Mouse (Mus musculus) lung, embryonic 14.5 days (tissue): ENCODE data around the gene Mtmr4. TPM values are rescaled to one million over a fixed set of nuclear protein-coding genes. Genes with fewer than 3 reads are reported as not detected.

Experiments
- ATAC-seq: fragments of 200-750 bp; cut with Nextera tagmentation; 2 replicates; pipeline ENCODE4 v1.8.0; 2017; ENCODE audit warnings: mild to moderate bottlenecking, moderate TSS enrichment, moderate library complexity; ENCODE audit not compliant: insufficient read depth
- DNase-seq: peaks from one replicate; pipeline ENCODE4 v3.0.0-alpha.2; 2015
- H3K27ac ChIP-seq: fragments of 300-500 bp; sonication (generic); 2 replicates; pipeline ENCODE4 v1.5.1; 2014; ENCODE audit warnings: low read depth, mild to moderate bottlenecking, moderate library complexity
- H3K27me3 ChIP-seq: fragments of 300-500 bp; sonication (generic); 2 replicates; pipeline ENCODE4 v1.6.1; 2014; ENCODE audit warnings: low read length, control low read depth; ENCODE audit not compliant: insufficient read depth
- H3K36me3 ChIP-seq: fragments of 300-500 bp; sonication (generic); 2 replicates; pipeline ENCODE4 v1.6.1; 2014; ENCODE audit warnings: control low read depth; ENCODE audit not compliant: insufficient read depth
- H3K4me1 ChIP-seq: fragments of 300-500 bp; sonication (generic); 2 replicates; pipeline ENCODE4 v1.6.1; 2014; ENCODE audit warnings: antibody characterized with exemption, control low read depth; ENCODE audit not compliant: insufficient read depth
- H3K4me2 ChIP-seq: fragments of 300-500 bp; sonication (generic); 2 replicates; pipeline ENCODE4 v1.6.1; 2014; ENCODE audit warnings: mild to moderate bottlenecking
- H3K4me3 ChIP-seq: fragments of 300-500 bp; sonication (generic); 2 replicates; pipeline ENCODE4 v1.5.1; 2014; ENCODE audit warnings: low read depth, low read length
- H3K9ac ChIP-seq: fragments of 300-500 bp; sonication (generic); 2 replicates; pipeline ENCODE4 v1.6.1; 2014
- H3K9me3 ChIP-seq: fragments of 300-500 bp; sonication (generic); 2 replicates; pipeline ENCODE4 v1.6.1; 2016; ENCODE audit warnings: low read depth, low read length, control low read depth
- CTCF ChIP-seq: IDR thresholded peaks from 2 replicates; pipeline ENCODE4 v1.5.1; 2016; ENCODE audit warnings: antibody characterized with exemption, low read depth
- WGBS: fragments of 180-500 bp; shearing (Covaris S2); extraction: QIAGEN DNeasy Blood & Tissue Kit; methylation state at CpG from one replicate; pipeline ENCODE4 v1.1.7; 2014; 5-methylcytosine and 5-hydroxymethylcytosine counted together
- polyA plus RNA-seq: library from polyadenylated mRNA; unstranded; fragments of >200 nt; fragmentation: Nextera tagmentation; extraction: Ambion mirVana; gene quantifications from 2 replicates; pipeline ENCODE4 v1.2.1, GENCODE M21; 2014

Gene Mtmr4
- polyA plus RNA-seq, 1 experiment from 2014 or later, result 41.2 TPM

DNA sequence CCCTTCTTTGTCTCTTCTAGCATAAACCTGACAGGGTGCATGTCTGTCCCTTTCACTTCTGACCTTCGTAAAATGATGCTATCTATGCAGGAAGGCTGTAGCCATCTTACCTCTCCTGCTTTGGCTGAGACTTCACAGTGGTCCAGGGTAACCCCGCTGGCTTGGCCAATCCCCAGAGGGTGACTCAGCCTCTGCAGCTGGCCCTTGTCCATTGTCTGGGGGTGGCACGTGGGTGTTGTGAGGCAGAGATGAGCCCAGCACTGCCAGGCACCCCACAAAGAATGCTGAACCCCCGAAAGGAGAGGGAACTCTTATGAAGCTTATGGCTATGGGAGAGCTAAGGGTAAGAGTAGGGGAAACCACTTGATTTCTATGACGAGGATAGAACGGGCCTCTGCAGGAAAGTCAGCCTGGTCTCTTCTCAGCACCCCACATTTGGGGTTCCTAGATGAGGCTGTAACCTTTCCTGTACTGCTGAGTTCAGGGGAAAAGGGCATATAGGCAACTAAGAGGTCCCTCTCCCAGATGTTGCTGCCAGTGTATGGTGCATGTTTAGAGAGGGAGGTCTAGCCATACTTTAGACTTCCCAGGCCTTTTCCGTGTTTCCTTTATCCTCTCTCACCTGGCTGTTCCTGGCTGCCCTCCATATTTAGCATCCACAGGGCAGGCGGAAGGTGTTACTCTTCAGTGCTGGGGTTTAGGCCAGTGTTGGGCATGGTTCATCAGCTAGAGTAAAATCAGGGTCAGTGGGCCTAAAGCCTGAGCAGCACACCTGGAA, 9.8 kb upstream of the Mtmr4 start:
- H3K4me2 ChIP-seq, result no peak overlapping the region
- no peak overlapping the region for H3K27ac ChIP-seq
- H3K36me3 ChIP-seq, result no peaks in the 10 kb centered on the region
- H3K27me3 ChIP-seq, result no peaks in the 10 kb centered on the region
- TF ChIP-seq CTCF, result no peak
- 80% methylated on average over 8 of the region's 8 CpGs for WGBS
- H3K9me3 ChIP-seq, result no peaks in the 10 kb centered on the region
- DNase-seq (no peak), ATAC-seq (no peak)
- H3K4me1 ChIP-seq, result peaks cover 15% of the 10 kb centered on the region
- H3K4me3 ChIP-seq, result no peak overlapping the region
- no peak overlapping the region for H3K9ac ChIP-seq

- Histone ChIP-seq H3K27me3 (no peaks in the 10 kb centered on the region), H3K4me2 (no peak overlapping the region), H3K9ac (no peak overlapping the region), H3K36me3 (no peaks in the 10 kb centered on the region), H3K4me3 (no peak overlapping the region), H3K9me3 (no peaks in the 10 kb centered on the region), H3K4me1 (peaks cover 7% of the 10 kb centered on the region; the same call in 1 of the 2 replicates), H3K27ac (no peak overlapping the region)
- TF ChIP-seq CTCF, result peak; percentile 7; the same call in 1 of the 2 replicates
- no peak for ATAC-seq
- WGBS, result 73% methylated on average over 6 of the region's 6 CpGs
- no peak for DNase-seq
Measured at GRCm38 (mm10) chr11:87583291-87584034, 8.5 kb upstream of the Mtmr4 start.

- H3K4me2 ChIP-seq, result no peak overlapping the region
- TF ChIP-seq CTCF, result no peak
- H3K4me1 ChIP-seq, result peaks cover 14% of the 10 kb centered on the region; the same call in 1 of the 2 replicates
- ATAC-seq (peak; percentile 29; the same call in 1 of the 2 replicates), DNase-seq (peak; percentile 80)
- no peaks in the 10 kb centered on the region for H3K36me3 ChIP-seq
- H3K27me3 ChIP-seq, result no peaks in the 10 kb centered on the region
- peak overlapping the region; percentile 77 for H3K27ac ChIP-seq
- no peaks in the 10 kb centered on the region for H3K9me3 ChIP-seq
- H3K4me3 ChIP-seq, result no peak overlapping the region
- no peak overlapping the region for H3K9ac ChIP-seq
- 62% methylated on average over 10 of the region's 10 CpGs for WGBS
Measured at GRCm38 (mm10) chr11:87584711-87585505, 7.1 kb upstream of the Mtmr4 start.

DNA sequence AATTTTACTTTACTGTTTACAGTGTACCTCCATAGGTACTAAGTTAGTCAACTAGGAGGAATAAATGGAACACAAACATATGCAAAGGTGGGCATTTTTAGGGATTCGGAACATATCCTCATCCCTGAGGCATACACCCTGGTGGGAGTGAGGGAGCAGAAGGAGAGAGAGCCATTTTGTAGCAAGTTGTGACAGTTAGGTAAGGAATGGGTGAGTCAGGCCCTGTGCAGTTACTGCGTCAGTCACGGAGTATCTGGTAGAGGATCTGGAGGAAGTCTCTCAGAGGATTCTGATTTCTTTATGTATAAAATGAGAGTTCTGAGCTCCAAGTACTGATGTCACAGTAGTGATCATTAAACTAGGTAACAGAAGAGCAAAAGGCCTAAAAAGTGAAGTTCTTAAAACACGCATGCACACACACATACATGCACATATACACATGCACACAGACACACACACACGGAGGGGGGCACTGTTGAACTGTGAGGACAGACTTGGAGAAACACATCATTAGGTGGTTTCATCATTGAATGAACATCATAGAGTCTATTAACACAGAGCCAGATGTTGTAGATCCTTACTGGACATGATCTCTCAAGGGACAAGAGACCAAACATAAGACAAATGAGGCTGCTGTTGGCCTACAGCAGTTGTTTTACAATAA, 4.6 kb upstream of the Mtmr4 start:
- DNase-seq, result peak; percentile 36
- Histone ChIP-seq H3K4me2 (no peak overlapping the region), H3K27ac (peak overlapping the region; percentile 27; the same call in 1 of the 2 replicates), H3K36me3 (no peaks in the 10 kb centered on the region), H3K9me3 (no peaks in the 10 kb centered on the region), H3K4me3 (no peak overlapping the region), H3K9ac (no peak overlapping the region), H3K27me3 (no peaks in the 10 kb centered on the region), H3K4me1 (0 out of 2 replicates have a peak, but pooled peaks cover 10% of the 10 kb centered on the region)
- TF ChIP-seq CTCF, result no peak
- no peak for ATAC-seq
- 88% methylated on average over 5 of the region's 5 CpGs for WGBS

GRCm38 (mm10) chr11:87589605-87590004, 2.4 kb upstream of the Mtmr4 start:
- DNase-seq (no peak), ATAC-seq (no peak)
- peaks cover 10% of the 10 kb centered on the region; the same call in 1 of the 2 replicates for H3K4me1 ChIP-seq
- H3K27me3 ChIP-seq, result no peaks in the 10 kb centered on the region
- no peak overlapping the region for H3K9ac ChIP-seq
- H3K9me3 ChIP-seq, result no peaks in the 10 kb centered on the region
- peak overlapping the region; percentile 79 for H3K4me2 ChIP-seq
- H3K36me3 ChIP-seq, result peaks cover 10% of the 10 kb centered on the region
- no peak overlapping the region for H3K4me3 ChIP-seq
- H3K27ac ChIP-seq, result no peak overlapping the region
- TF ChIP-seq CTCF, result no peak
- 88% methylated on average over 8 of the region's 8 CpGs for WGBS

DNA sequence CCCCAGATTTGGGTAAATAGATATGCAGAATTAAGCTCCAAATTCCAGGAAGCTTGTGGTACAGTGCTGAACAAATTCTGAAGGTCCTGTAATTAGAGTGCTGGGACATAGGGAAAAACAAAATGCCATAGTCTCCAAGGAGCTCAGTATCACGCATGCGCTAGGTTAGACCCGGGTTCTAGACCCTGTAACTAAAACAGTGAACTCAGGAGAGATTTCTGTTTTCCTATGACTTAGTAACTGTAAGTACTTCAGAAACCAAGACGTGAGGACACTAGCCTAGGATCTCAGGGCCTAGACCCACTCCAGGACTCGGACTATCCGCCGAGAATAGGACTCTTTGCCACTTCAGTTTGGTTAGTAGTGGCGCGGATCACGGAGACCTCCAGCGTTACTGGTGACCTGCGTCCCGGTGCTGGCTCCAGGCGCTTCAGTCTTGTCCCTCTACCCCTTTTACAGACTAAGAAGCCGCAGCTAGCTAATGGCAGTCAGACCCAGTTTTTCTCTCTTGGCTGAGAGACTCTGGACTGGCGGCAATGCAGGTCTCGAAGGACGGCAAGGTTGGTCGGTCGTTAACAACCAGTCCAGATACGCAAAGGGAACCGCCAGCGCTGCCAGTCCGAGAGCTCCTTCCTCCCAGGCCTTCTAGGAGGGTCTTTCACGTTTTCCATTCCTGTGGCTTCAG, 979 bp upstream of the Mtmr4 start:
- no peaks in the 10 kb centered on the region for H3K9me3 ChIP-seq
- DNase-seq (peak; percentile 56), ATAC-seq (no peak)
- peak overlapping the region; percentile 79 for H3K4me2 ChIP-seq
- H3K4me1 ChIP-seq, result peaks cover 7% of the 10 kb centered on the region; the same call in 1 of the 2 replicates
- peak overlapping the region; percentile 60 for H3K4me3 ChIP-seq
- H3K27me3 ChIP-seq, result no peaks in the 10 kb centered on the region
- H3K36me3 ChIP-seq, result peaks cover 10% of the 10 kb centered on the region
- peak overlapping the region; percentile 92 for H3K9ac ChIP-seq
- H3K27ac ChIP-seq, result peak overlapping the region; percentile 90
- 1% methylated on average over 25 of the region's 25 CpGs for WGBS
- TF ChIP-seq CTCF, result no peak
